In the genomic region with DNA sequence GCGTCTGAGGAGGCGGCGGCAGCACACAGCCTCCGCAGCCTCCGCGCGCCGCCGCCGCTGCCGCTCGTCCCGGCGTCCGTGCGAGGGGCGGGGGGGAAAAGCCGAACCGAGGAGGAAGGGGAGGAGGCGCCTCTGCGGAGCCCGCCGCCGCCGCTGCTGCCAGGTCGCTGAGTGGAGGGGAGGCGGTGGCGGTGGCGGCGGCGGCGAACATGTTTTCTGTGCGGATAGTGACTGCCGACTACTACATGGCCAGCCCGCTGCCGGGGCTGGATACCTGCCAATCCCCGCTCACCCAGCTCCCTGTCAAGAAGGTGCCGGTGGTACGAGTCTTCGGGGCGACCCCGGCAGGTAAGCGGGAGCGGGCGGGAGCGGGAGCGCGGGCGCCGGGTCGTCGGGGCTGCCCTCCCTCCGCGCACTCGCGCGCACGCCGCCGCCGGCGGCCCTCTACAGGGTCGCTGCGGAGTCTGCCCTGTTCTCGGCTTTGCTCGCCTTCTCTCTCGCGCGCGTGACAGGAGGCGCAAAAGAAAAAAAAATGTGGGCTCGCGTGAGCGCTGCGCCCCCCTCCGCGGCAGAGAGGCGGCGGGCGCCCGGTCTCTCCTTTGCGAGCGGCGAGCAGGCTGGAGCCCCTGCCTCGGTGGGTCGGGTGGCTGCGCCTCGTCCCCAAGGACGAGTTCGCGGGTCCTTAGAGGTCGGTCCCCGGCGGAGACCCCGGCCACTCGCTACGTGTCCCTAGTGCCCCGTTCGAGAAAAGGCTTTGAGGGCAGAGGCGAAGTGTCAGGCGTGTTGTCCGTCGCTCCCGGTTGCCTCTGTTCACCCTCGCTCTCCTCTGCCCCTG, we compare ENCODE assay signal across 8 mouse cellular contexts. TPM values are rescaled to one million over a fixed set of nuclear protein-coding genes. Genes with fewer than 3 reads are reported as not detected.
DNase-seq lines count a peak whose midpoint lies in the region; ATAC-seq and TF ChIP-seq lines count a peak whose summit lies in the region.

No protein-coding gene starts in this region.

- peak overlapping the region; percentile 97 for H3K9ac ChIP-seq in ES-Bruce4 (ENCODE audit: low read depth, poor library complexity, severe bottlenecking)
- H3K9ac ChIP-seq in forebrain, embryonic 14.5 days (ENCODE audit: low read length): peak overlapping the region; percentile 96

- H3K4me3 ChIP-seq in ES-Bruce4 (ENCODE audit: low read depth, low read length): peak overlapping the region; percentile 77
- H3K4me3 ChIP-seq in forebrain, embryonic 14.5 days (ENCODE audit: low read depth, low read length): peak overlapping the region; percentile 87
- H3K4me3 ChIP-seq in layer of hippocampus, adult 2 months: peak overlapping the region; percentile 100
- H3K4me3 ChIP-seq in lung, adult 2 months (replicated peaks; ENCODE audit: extremely low read depth, low read depth, low read length): peak overlapping the region; percentile 70

- intact Hi-C loops in heart, postnatal 14 days (cut with DNase I): loop anchor here (5.0 kb wide), 3 partner anchors 120 to 560 kb away; partner anchors contain the start of gene Traf3ip2

- H3K9me3 ChIP-seq in ES-Bruce4 (replicated peaks; ENCODE audit: control insufficient read depth, insufficient read depth, low read length, poor library complexity, severe bottlenecking): peaks cover 5% of the 10 kb centered on the region; the same call in 1 of the 2 replicates
- H3K9me3 ChIP-seq in forebrain, embryonic 14.5 days (replicated peaks; ENCODE audit: control insufficient read depth, low read length): no peaks in the 10 kb centered on the region

- no peak for TF ChIP-seq EP300 in ES-Bruce4 (IDR thresholded peaks at IDR 0.05; ENCODE audit: insufficient read depth, low read depth, low read length)

- no peaks in the 10 kb centered on the region for H3K36me3 ChIP-seq in ES-Bruce4 (ENCODE audit: control insufficient read depth, insufficient read depth, low read length, poor library complexity, severe bottlenecking)
- H3K36me3 ChIP-seq in forebrain, embryonic 14.5 days (ENCODE audit: control insufficient read depth, insufficient read depth, low read length): no peaks in the 10 kb centered on the region

- TF ChIP-seq POLR2A in ES-Bruce4 (IDR thresholded peaks at IDR 0.05; ENCODE audit: insufficient read depth, low read length): no peak
- peak; percentile 41; the same call in 1 of the 2 replicates for TF ChIP-seq POLR2A in lung, adult 2 months (IDR thresholded peaks at IDR 0.05; ENCODE audit: borderline replicate concordance, extremely low read depth, low read depth, low read length)

- no peaks in the 10 kb centered on the region for H3K27me3 ChIP-seq in ES-Bruce4 (ENCODE audit: control insufficient read depth, insufficient read depth, low read length, poor library complexity, severe bottlenecking)
- H3K27me3 ChIP-seq in forebrain, embryonic 14.5 days (replicated peaks; ENCODE audit: control insufficient read depth, insufficient read depth, low read length): no peaks in the 10 kb centered on the region

- DNase-seq in forebrain, embryonic 14.5 days (ENCODE audit: low spot score): peak; percentile 86
- DNase-seq in heart, postnatal 14 days: peak; percentile 78 to 83
- peak; percentile 64 to 65 for DNase-seq in layer of hippocampus, adult 2 months (ENCODE audit: low spot score in 2 of 2)
- peak; percentile 83 for DNase-seq in lung, adult 2 months
- peak; percentile 84 for DNase-seq in testis, postnatal 14 days (ENCODE audit: low spot score)

- peaks cover 2% of the 10 kb centered on the region for H3K4me1 ChIP-seq in ES-Bruce4 (ENCODE audit: control insufficient read depth, insufficient read depth, low read length)
- peaks cover 15% of the 10 kb centered on the region; the same call in 1 of the 2 replicates for H3K4me1 ChIP-seq in forebrain, embryonic 14.5 days (ENCODE audit: control insufficient read depth, insufficient read depth, low read length)
- no peaks in the 10 kb centered on the region; the same call in 1 of the 2 replicates for H3K4me1 ChIP-seq in lung, adult 2 months (ENCODE audit: control insufficient read depth, insufficient read depth, low read length)

- H3K27ac ChIP-seq in ES-Bruce4 (ENCODE audit: insufficient read depth, low read length): peak overlapping the region; percentile 71
- H3K27ac ChIP-seq in forebrain, embryonic 14.5 days (ENCODE audit: low read depth, low read length): peak overlapping the region; percentile 100
- peak overlapping the region; percentile 98 for H3K27ac ChIP-seq in layer of hippocampus, adult 2 months

- H3K4me2 ChIP-seq in forebrain, embryonic 14.5 days (ENCODE audit: low read length): peak overlapping the region; percentile 70

- ATAC-seq in cerebellum, adult (ENCODE audit: insufficient number of reproducible peaks, low FRiP score, low TSS enrichment): peak; percentile 60
- ATAC-seq in forebrain, embryonic 14.5 days: peak; percentile 63
- ATAC-seq in neutrophil, adult 5-6 weeks (ENCODE audit: extremely low read depth, insufficient number of reproducible peaks, low FRiP score, poor library complexity, severe bottlenecking): peak; percentile 39

- WGBS in forebrain, embryonic 14.5 days: under 1% methylated on average over 75 of the region's 105 CpGs
- WGBS in lung, adult 2 months: under 1% methylated on average over 98 of the region's 105 CpGs

- no peak for TF ChIP-seq CTCF in ES-Bruce4 (IDR thresholded peaks at IDR 0.05; ENCODE audit: low read depth, low read length)
- peak; percentile 67 for TF ChIP-seq CTCF in layer of hippocampus, adult 2 months (conservative IDR thresholded peaks at IDR 0.05)
- peak; percentile 41 for TF ChIP-seq CTCF in lung, adult 2 months (IDR thresholded peaks at IDR 0.05; ENCODE audit: insufficient read depth, low read length)

RNA-seq across cellular contexts. Expression of gene Rev3l, which starts 0.6 kb away (rescaled TPM):
- polyA plus RNA-seq in ES-Bruce4 (2011; ENCODE audit: insufficient read depth, insufficient read length, low read depth, missing spikeins): 36.9 and 38.0 TPM in 2 replicates
- polyA plus RNA-seq in forebrain, embryonic 14.5 days (2014; fragmentation: Nextera tagmentation; extraction: Ambion mirVana): 31.6 and 33.3 TPM in 2 replicates
- 10 to 100 TPM; 20.9 to 23.8 TPM for total RNA-seq in heart, postnatal 14 days (2021)
- 10 to 100 TPM; 39.4 to 41.1 TPM for total RNA-seq in layer of hippocampus, adult 2 months (2021)
- polyA plus RNA-seq in lung, adult 2 months (2012; rRNA removed): 8.7 and 13.0 TPM in 2 replicates
- total RNA-seq in neutrophil, adult 5-6 weeks (2017): 36.4 and 37.3 TPM in 2 replicates

Comparison
In these comparisons a context has a peak if more than half of its experiments do, and no peak if none do; other contexts are left out.
1. Peak in every context shown above with its lines: DNase-seq, ATAC-seq, H3K4me3 ChIP-seq and H3K27ac ChIP-seq.